Mouse (Mus musculus) MEL (cell line): Measurements from ENCODE around the gene Rbpjl. TPM values are rescaled to one million over a fixed set of nuclear protein-coding genes. Genes with fewer than 3 reads are reported as not detected.

Experiments
- DNase-seq: peaks from one replicate; pipeline ENCODE4 v3.0.0; 2011; ENCODE audit warnings: low read depth, low spot score
- H3K27ac ChIP-seq: 2 replicates; pipeline ENCODE4 v1.5.1; 2012; ENCODE audit warnings: low read depth, mild to moderate bottlenecking, control low read depth, low read length, moderate library complexity; ENCODE audit not compliant: control insufficient read depth
- H3K27me3 ChIP-seq, 2 experiments: fragments of 150-350 bp in 1 of 2; sonication (generic) in 1 of 2; 2 replicates each; pipeline ENCODE4 v1.6.1; 2012; ENCODE audit warnings: low read length in 2 of 2, mild to moderate bottlenecking in 2 of 2, improper control_type of control experiment in 1 of 2, moderate library complexity in 1 of 2; ENCODE audit not compliant: insufficient read depth in 2 of 2, control insufficient read depth in 1 of 2
- H3K36me3 ChIP-seq, 2 experiments: 2 replicates each; pipeline ENCODE4 v1.6.1; 2012 to 2014; ENCODE audit warnings: low read length in 2 of 2, improper control_type of control experiment in 1 of 2, inconsistent platforms in 1 of 2, mild to moderate bottlenecking in 1 of 2; ENCODE audit not compliant: insufficient read depth in 2 of 2, control insufficient read depth in 1 of 2
- H3K4me1 ChIP-seq, 2 experiments: fragments of 150-350 bp in 1 of 2; sonication (generic) in 1 of 2; 2 replicates each; pipeline ENCODE4 v1.6.1; 2012; ENCODE audit warnings: low read length in 2 of 2, improper control_type of control experiment in 1 of 2, mild to moderate bottlenecking in 1 of 2; ENCODE audit not compliant: insufficient read depth in 2 of 2, control insufficient read depth in 1 of 2
- H3K4me3 ChIP-seq, 2 experiments: fragments of 150-350 bp in 1 of 2; sonication (generic) in 1 of 2; 2 replicates each; pipeline ENCODE4 v1.5.1; 2012; ENCODE audit warnings: low read depth in 2 of 2, low read length in 2 of 2, mild to moderate bottlenecking in 2 of 2, moderate library complexity in 2 of 2, control low read depth in 1 of 2, improper control_type of control experiment in 1 of 2; ENCODE audit not compliant: control insufficient read depth in 1 of 2, insufficient read depth in 1 of 2
- H3K79me2 ChIP-seq: 2 replicates; pipeline ENCODE4 v1.6.1; 2012; ENCODE audit warnings: mild to moderate bottlenecking, low read length, moderate library complexity; ENCODE audit not compliant: control insufficient read depth, poor library complexity, insufficient read depth
- H3K9ac ChIP-seq: 2 replicates; pipeline ENCODE4 v1.6.1; 2012; ENCODE audit warnings: low read depth, mild to moderate bottlenecking, control low read depth, low read length, moderate library complexity; ENCODE audit not compliant: control insufficient read depth, poor library complexity, severe bottlenecking
- H3K9me3 ChIP-seq: fragments of 150-350 bp; sonication (generic); replicated peaks from 2 replicates; pipeline ENCODE4 v1.6.1; 2012; ENCODE audit warnings: mild to moderate bottlenecking, low read length, improper control_type of control experiment, moderate library complexity; ENCODE audit not compliant: insufficient read depth
- BHLHE40 ChIP-seq: IDR thresholded peaks from 2 replicates; pipeline ENCODE4 v1.6.1; 2012; ENCODE audit warnings: low read depth, mild to moderate bottlenecking, inconsistent platforms, low read length, improper control_type of control experiment, borderline replicate concordance
- CTCF ChIP-seq, 3 experiments: IDR thresholded peaks in 2 of 3; conservative IDR thresholded peaks in 1 of 3; 2 replicates each; pipeline ENCODE4 v1.5.1; 2011 to 2012; ENCODE audit warnings: low read length in 3 of 3, low read depth in 2 of 3, mild to moderate bottlenecking in 2 of 3, improper control_type of control experiment in 1 of 3, inconsistent platforms in 1 of 3, mixed read lengths in 1 of 3, moderate library complexity in 1 of 3; ENCODE audit not compliant: control insufficient read depth in 1 of 3, insufficient read depth in 1 of 3, poor library complexity in 1 of 3, severe bottlenecking in 1 of 3
- E2F4 ChIP-seq: IDR thresholded peaks from 2 replicates; pipeline ENCODE4 v1.6.1; 2011; ENCODE audit warnings: low read depth, low read length, improper control_type of control experiment, borderline replicate concordance
- EP300 ChIP-seq, 2 experiments: IDR thresholded peaks; 2 replicates each; pipeline ENCODE4 v1.6.1; 2011; ENCODE audit warnings: improper control_type of control experiment in 2 of 2, low read length in 2 of 2, low read depth in 1 of 2, mild to moderate bottlenecking in 1 of 2
- ETS1 ChIP-seq: IDR thresholded peaks from 2 replicates; pipeline ENCODE4 v1.6.1; 2012; ENCODE audit warnings: low read depth, mild to moderate bottlenecking, inconsistent platforms, low read length, improper control_type of control experiment, moderate library complexity
- JUND ChIP-seq: IDR thresholded peaks from 2 replicates; pipeline ENCODE4 v1.6.1; 2011; ENCODE audit warnings: low read depth, mild to moderate bottlenecking, improper control_type of control experiment, low read length
- MAFK ChIP-seq: IDR thresholded peaks from 2 replicates; pipeline ENCODE4 v1.6.1; 2011; ENCODE audit warnings: low read depth, mild to moderate bottlenecking, low read length, improper control_type of control experiment, borderline replicate concordance
- MEF2A ChIP-seq: IDR thresholded peaks from 2 replicates; pipeline ENCODE4 v1.6.1; 2014; ENCODE audit warnings: low read depth, mild to moderate bottlenecking, inconsistent platforms, low read length, improper control_type of control experiment; ENCODE audit not compliant: poor library complexity, insufficient replicate concordance, severe bottlenecking; ENCODE audit errors: extremely low read depth
- MXI1 ChIP-seq: IDR thresholded peaks from 2 replicates; pipeline ENCODE4 v1.6.1; 2011; ENCODE audit warnings: mild to moderate bottlenecking, low read depth, low read length, improper control_type of control experiment
- MYB ChIP-seq: IDR thresholded peaks from 2 replicates; pipeline ENCODE4 v1.6.1; 2011; ENCODE audit warnings: mild to moderate bottlenecking, low read depth, low read length, improper control_type of control experiment
- NELFE ChIP-seq: IDR thresholded peaks from 2 replicates; pipeline ENCODE4 v1.6.1; 2011; ENCODE audit warnings: low read depth, low read length, improper control_type of control experiment
- POLR2AphosphoS5 ChIP-seq: IDR thresholded peaks from 2 replicates; pipeline ENCODE4 v1.6.1; 2012; ENCODE audit warnings: low read depth, borderline replicate concordance, mild to moderate bottlenecking, inconsistent platforms, low read length, moderate library complexity, mixed read lengths
- RCOR1 ChIP-seq: IDR thresholded peaks from 2 replicates; pipeline ENCODE4 v1.6.1; 2012; ENCODE audit warnings: low read depth, mild to moderate bottlenecking, inconsistent platforms, low read length, improper control_type of control experiment
- SIN3A ChIP-seq: IDR thresholded peaks from 2 replicates; pipeline ENCODE4 v1.6.1; 2012; ENCODE audit warnings: low read length, improper control_type of control experiment, inconsistent platforms
- SMC3 ChIP-seq: IDR thresholded peaks from 2 replicates; pipeline ENCODE4 v1.6.1; 2011; ENCODE audit warnings: low read depth, low read length, improper control_type of control experiment
- TBP ChIP-seq: IDR thresholded peaks from 2 replicates; pipeline ENCODE4 v1.8.0; 2011; ENCODE audit warnings: low read depth, low read length, improper control_type of control experiment
- TCF12 ChIP-seq: IDR thresholded peaks from 2 replicates; pipeline ENCODE4 v1.6.1; 2014; ENCODE audit warnings: low read depth, mild to moderate bottlenecking, inconsistent platforms, low read length, improper control_type of control experiment, moderate library complexity
- ZKSCAN1 ChIP-seq: IDR thresholded peaks from 2 replicates; pipeline ENCODE4 v1.6.1; 2012; ENCODE audit warnings: low read depth, mild to moderate bottlenecking, inconsistent platforms, low read length, improper control_type of control experiment, moderate library complexity
- ZMIZ1 ChIP-seq: IDR thresholded peaks from 2 replicates; pipeline ENCODE4 v1.6.1; 2012; ENCODE audit warnings: low read depth, mild to moderate bottlenecking, inconsistent platforms, low read length, improper control_type of control experiment, moderate library complexity
- polyA plus RNA-seq, 2 experiments: library from polyadenylated mRNA; stranded (reverse) in 1 of 2; unstranded in 1 of 2; fragments of >175 nt in 1 of 2; fragments of >200 nt in 1 of 2; gene quantifications; 2 replicates each; pipeline versions ENCODE4 v1.2.1 to v1.2.4; 2012; ENCODE audit warnings: low replicate concordance in 2 of 2, low read depth in 1 of 2; ENCODE audit not compliant: insufficient read length in 2 of 2, insufficient read depth in 1 of 2, missing spikeins in 1 of 2
- total RNA-seq: library from RNA; depleted of rRNA; stranded (reverse); fragments of 300-350 nt; gene quantifications from 2 replicates; pipeline ENCODE4 v1.2.3, GENCODE M21; 2012

Gene Rbpjl
- total and polyA plus RNA-seq, 3 experiments, result 0.07 TPM; not detected in 2

DNA sequence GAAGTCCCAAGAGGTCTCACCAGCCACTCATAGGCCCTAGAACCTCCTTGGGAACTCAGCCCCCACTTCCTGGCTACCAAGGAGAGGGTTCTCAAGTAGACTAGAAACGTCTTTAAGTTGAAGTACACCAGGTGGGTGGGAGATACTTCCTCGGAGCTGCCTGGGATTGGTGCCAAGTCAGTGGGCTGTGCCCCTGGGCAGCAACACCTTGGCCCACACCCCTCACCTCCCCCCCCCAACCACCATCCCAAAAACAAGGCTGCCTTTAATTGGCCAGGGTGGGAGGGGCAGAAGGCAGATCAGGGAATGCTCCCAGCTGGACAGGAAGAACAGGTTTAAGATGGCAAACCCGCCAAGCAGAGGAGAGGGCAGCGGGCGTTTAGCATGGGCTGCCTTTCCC is 37.4 kb downstream of the Rbpjl start:
- no peaks in the 10 kb centered on the region for H3K4me1 ChIP-seq
- H3K9ac ChIP-seq, result no peak overlapping the region
- no peaks in the 10 kb centered on the region for H3K36me3 ChIP-seq
- no peak overlapping the region for H3K4me3 ChIP-seq
- TF ChIP-seq MXI1, result no peak
- no peak for TF ChIP-seq TCF12
- no peak for TF ChIP-seq TBP
- TF ChIP-seq CTCF (IDR thresholded peaks at IDR 0.05 in 2 of 3, conservative IDR thresholded peaks at IDR 0.05 in 1 of 3; ENCODE audit: control insufficient read depth in 1 of 3, insufficient read depth in 1 of 3, low read depth in 2 of 3, low read length in 3 of 3, poor library complexity in 1 of 3, severe bottlenecking in 1 of 3), result no peak
- no peak for TF ChIP-seq NELFE
- no peak for TF ChIP-seq RCOR1
- no peak for TF ChIP-seq JUND
- no peak for TF ChIP-seq POLR2AphosphoS5
- TF ChIP-seq EP300 (IDR thresholded peaks at IDR 0.05; ENCODE audit: low read depth in 1 of 2, low read length in 2 of 2), result no peak
- TF ChIP-seq BHLHE40, result no peak
- no peak for TF ChIP-seq SMC3
- TF ChIP-seq ZMIZ1, result no peak
- TF ChIP-seq MEF2A, result no peak
- TF ChIP-seq SIN3A, result no peak
- TF ChIP-seq MAFK, result no peak
- no peak for TF ChIP-seq ZKSCAN1
- TF ChIP-seq MYB, result no peak
- no peaks in the 10 kb centered on the region for H3K79me2 ChIP-seq
- DNase-seq, result no peak
- no peaks in the 10 kb centered on the region for H3K9me3 ChIP-seq
- H3K27ac ChIP-seq, result no peak overlapping the region
- H3K27me3 ChIP-seq, result peaks cover 17 to 20% of the 10 kb centered on the region in 2 experiments

DNA sequence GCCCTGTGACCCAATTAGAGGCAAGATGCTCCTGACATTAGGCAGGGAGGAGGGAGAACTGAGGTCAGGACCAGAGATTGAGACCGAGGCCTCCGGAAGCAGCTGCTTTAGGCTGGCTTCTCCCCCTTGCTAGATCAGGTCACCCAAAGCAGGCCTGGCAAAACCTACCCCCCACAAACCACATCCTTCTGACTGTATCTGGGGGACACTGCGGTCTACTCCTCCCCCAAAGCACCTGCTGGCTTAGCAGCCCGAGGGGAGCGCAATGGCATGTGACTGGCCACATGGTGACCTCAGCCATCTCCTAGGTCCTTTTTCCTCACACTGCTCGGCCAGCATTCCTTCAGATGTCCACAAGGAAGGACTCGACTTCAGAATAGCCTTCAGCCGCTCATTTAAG is 38.2 kb downstream of the Rbpjl start:
- peaks cover 16 to 24% of the 10 kb centered on the region in 2 experiments for H3K27me3 ChIP-seq
- no peaks in the 10 kb centered on the region for H3K79me2 ChIP-seq

More for the DNA sequence above, 38.2 kb downstream of the Rbpjl start:
- no peak overlapping the region for H3K9ac ChIP-seq
- no peaks in the 10 kb centered on the region for H3K4me1 ChIP-seq
- H3K4me3 ChIP-seq, result no peak overlapping the region
- H3K9me3 ChIP-seq, result no peaks in the 10 kb centered on the region
- DNase-seq, result no peak
- no peaks in the 10 kb centered on the region for H3K36me3 ChIP-seq
- H3K27ac ChIP-seq, result no peak overlapping the region
- TF ChIP-seq TBP, result no peak
- TF ChIP-seq E2F4, result no peak
- TF ChIP-seq ETS1, result no peak
